Mouse (Mus musculus) testis, adult 2 months (tissue): ENCODE measurements around the gene Dnaja3.

Experiments
- CTCF ChIP-seq: fragments of 200-500 bp; IDR thresholded peaks from 2 replicates; pipeline ENCODE4 v1.5.1; 2012; ENCODE audit warnings: low read depth, mild to moderate bottlenecking, inconsistent platforms, low read length, moderate library complexity; ENCODE audit not compliant: control insufficient read depth, insufficient read depth, insufficient replicate concordance
- POLR2A ChIP-seq: fragments of 200-500 bp; IDR thresholded peaks from 2 replicates; pipeline ENCODE4 v1.6.1; 2012; ENCODE audit warnings: low read depth, mild to moderate bottlenecking, inconsistent platforms, low read length, moderate library complexity; ENCODE audit not compliant: control insufficient read depth

DNA sequence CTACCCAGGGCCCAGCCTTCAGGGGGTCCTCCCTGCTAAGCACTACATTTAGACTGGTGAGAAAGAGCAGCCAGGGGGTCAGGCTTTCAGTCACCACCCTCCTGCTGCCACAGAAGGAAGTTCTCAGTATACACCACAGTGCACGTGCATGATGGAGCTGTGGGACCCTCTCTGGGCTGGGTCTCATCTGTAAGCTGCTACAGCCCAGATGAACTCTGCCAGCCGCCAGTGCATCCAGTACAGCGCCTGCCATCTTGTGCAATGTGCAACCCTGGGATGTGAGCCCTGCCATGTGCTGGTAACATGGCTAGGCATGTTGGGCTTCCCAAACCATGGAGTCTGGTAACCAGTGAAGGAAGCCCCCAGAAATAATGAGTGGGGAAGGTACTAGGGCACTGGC is 10.4 kb downstream of the Dnaja3 start:
- TF ChIP-seq CTCF (no peak), POLR2A (no peak)
